8 mouse cellular contexts compared by ENCODE assay signal in the genomic region with DNA sequence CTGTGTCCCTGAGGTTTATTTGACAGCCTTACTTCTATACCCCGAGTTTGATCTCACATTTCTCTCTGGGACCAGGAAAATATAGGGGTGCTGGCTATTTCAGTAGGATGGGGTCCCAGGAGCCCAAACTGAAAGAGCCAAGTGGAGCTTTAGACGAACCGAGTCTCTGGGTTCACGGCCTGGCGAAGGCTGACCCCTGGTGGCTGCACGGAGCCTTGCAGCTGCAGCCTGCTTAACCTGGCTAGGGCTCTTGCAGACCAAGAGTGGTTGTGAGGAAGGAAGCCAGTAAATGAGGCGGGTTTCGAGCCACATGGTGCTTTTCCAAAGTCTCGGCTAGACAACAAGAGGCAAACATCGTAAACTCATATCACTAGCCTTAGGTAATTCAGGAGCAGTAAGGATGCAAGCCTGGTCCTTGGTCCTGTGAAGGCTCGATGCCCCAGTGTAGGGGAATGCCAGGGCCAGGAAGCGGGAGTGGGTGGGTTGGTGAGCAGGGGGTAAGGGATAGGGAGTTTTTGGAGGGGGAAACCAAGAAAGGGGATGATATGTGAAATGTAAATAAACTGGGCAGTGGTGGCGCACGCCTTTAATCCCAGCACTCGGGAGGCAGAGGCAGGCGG. TPM values are rescaled to one million over a fixed set of nuclear protein-coding genes. Genes with fewer than 3 reads are reported as not detected.
DNase-seq lines count a peak whose midpoint lies in the region; ATAC-seq and TF ChIP-seq lines count a peak whose summit lies in the region.

No protein-coding gene starts in this region.

- no peaks in the 10 kb centered on the region for H3K27me3 ChIP-seq in neural tube, embryonic 15.5 days (replicated peaks)
- H3K27me3 ChIP-seq in limb, embryonic 10.5 days (ENCODE audit: low read depth, poor library complexity, severe bottlenecking) = no peaks in the 10 kb centered on the region
- H3K27me3 ChIP-seq in midbrain, embryonic 14.5 days (ENCODE audit: control insufficient read depth, insufficient read depth, low read length) = no peaks in the 10 kb centered on the region
- no peaks in the 10 kb centered on the region for H3K27me3 ChIP-seq in spleen, adult 2 months (ENCODE audit: control insufficient read depth, insufficient read depth, low read length)

- H3K4me3 ChIP-seq in neural tube, embryonic 15.5 days (replicated peaks) = no peak overlapping the region
- H3K4me3 ChIP-seq in cortical plate, adult 2 months (ENCODE audit: insufficient read depth, low read length) = no peak overlapping the region
- H3K4me3 ChIP-seq in limb, embryonic 10.5 days = no peak overlapping the region
- no peak overlapping the region for H3K4me3 ChIP-seq in midbrain, embryonic 14.5 days (replicated peaks; ENCODE audit: low read depth, low read length)
- H3K4me3 ChIP-seq in spleen, adult 2 months (ENCODE audit: extremely low read depth, insufficient read depth, insufficient read length) = no peak overlapping the region

- no peaks in the 10 kb centered on the region for H3K36me3 ChIP-seq in neural tube, embryonic 15.5 days
- no peaks in the 10 kb centered on the region for H3K36me3 ChIP-seq in limb, embryonic 10.5 days
- H3K36me3 ChIP-seq in midbrain, embryonic 14.5 days (ENCODE audit: control insufficient read depth, insufficient read depth, low read length) = no peaks in the 10 kb centered on the region
- no peaks in the 10 kb centered on the region for H3K36me3 ChIP-seq in spleen, adult 2 months (ENCODE audit: control insufficient read depth, insufficient read depth, low read length)

- DNase-seq in neural tube, embryonic 10.5 days (ENCODE audit: extremely low spot score, low spot score) = peak; percentile 82
- DNase-seq in gastrocnemius, postnatal 10 days = peak; percentile 81
- peak; percentile 57 to 86 for DNase-seq in kidney, adult 8-10 months
- peak; percentile 87 for DNase-seq in limb, embryonic 10.5 days (ENCODE audit: low spot score)
- peak; percentile 90 for DNase-seq in midbrain, embryonic 14.5 days
- DNase-seq in spleen, adult 2 months (ENCODE audit: low read depth in 1 of 2, low spot score in 2 of 2) = peak; percentile 22 to 72

- no peaks in the 10 kb centered on the region for H3K4me1 ChIP-seq in neural tube, embryonic 15.5 days
- H3K4me1 ChIP-seq in cortical plate, adult 2 months (ENCODE audit: control insufficient read depth, insufficient read depth, low read length) = no peaks in the 10 kb centered on the region
- no peaks in the 10 kb centered on the region for H3K4me1 ChIP-seq in limb, embryonic 10.5 days
- H3K4me1 ChIP-seq in midbrain, embryonic 14.5 days (ENCODE audit: control insufficient read depth, insufficient read depth, low read length) = no peaks in the 10 kb centered on the region
- H3K4me1 ChIP-seq in spleen, adult 2 months (ENCODE audit: control insufficient read depth, insufficient read depth, insufficient read length) = no peaks in the 10 kb centered on the region; the same call in 1 of the 2 replicates

- no peak overlapping the region for H3K4me2 ChIP-seq in neural tube, embryonic 15.5 days
- H3K4me2 ChIP-seq in midbrain, embryonic 14.5 days (ENCODE audit: low read length) = no peak overlapping the region

- no peak for ATAC-seq in neural tube, embryonic 15.5 days (ENCODE audit: low FRiP score)
- peak; percentile 58; the same call in 1 of the 2 replicates for ATAC-seq in midbrain, embryonic 14.5 days (ENCODE audit: low FRiP score, low TSS enrichment)

- TF ChIP-seq CTCF in cortical plate, adult 2 months (IDR thresholded peaks at IDR 0.05; ENCODE audit: extremely low read depth, insufficient read depth, low read length) = peak; percentile 97
- TF ChIP-seq CTCF in spleen, adult 2 months (IDR thresholded peaks at IDR 0.05; ENCODE audit: extremely low read depth, insufficient read depth, insufficient read length, insufficient replicate concordance) = peak; percentile 99

- 43% methylated on average over 16 of the region's 16 CpGs for WGBS in neural tube, embryonic 15.5 days
- 47% methylated on average over 16 of the region's 16 CpGs for WGBS in limb, embryonic 10.5 days
- WGBS in midbrain, embryonic 14.5 days = 45% methylated on average over 16 of the region's 16 CpGs
- 35% methylated on average over 16 of the region's 16 CpGs for WGBS in spleen, adult 2 months

- H3K27ac ChIP-seq in neural tube, embryonic 15.5 days (replicated peaks) = no peak overlapping the region
- H3K27ac ChIP-seq in cortical plate, adult 2 months (ENCODE audit: insufficient read depth, low read length) = no peak overlapping the region
- no peak overlapping the region for H3K27ac ChIP-seq in limb, embryonic 10.5 days
- no peak overlapping the region for H3K27ac ChIP-seq in midbrain, embryonic 14.5 days (replicated peaks; ENCODE audit: low read depth, low read length)
- no peak overlapping the region for H3K27ac ChIP-seq in spleen, adult 2 months (ENCODE audit: insufficient read depth, low read length)

- no peak for TF ChIP-seq POLR2A in cortical plate, adult 2 months (IDR thresholded peaks at IDR 0.05; ENCODE audit: extremely low read depth, insufficient read depth, low read length)
- TF ChIP-seq POLR2A in spleen, adult 2 months (IDR thresholded peaks at IDR 0.05; ENCODE audit: low read depth, low read length) = no peak

- H3K9me3 ChIP-seq in neural tube, embryonic 15.5 days (replicated peaks) = no peaks in the 10 kb centered on the region
- no peaks in the 10 kb centered on the region for H3K9me3 ChIP-seq in limb, embryonic 10.5 days (replicated peaks)
- H3K9me3 ChIP-seq in midbrain, embryonic 14.5 days (ENCODE audit: control insufficient read depth, low read length) = no peaks in the 10 kb centered on the region

- H3K9ac ChIP-seq in neural tube, embryonic 15.5 days (replicated peaks) = no peak overlapping the region
- no peak overlapping the region for H3K9ac ChIP-seq in midbrain, embryonic 14.5 days (replicated peaks; ENCODE audit: low read length)

RNA-seq across cellular contexts. Expression of a gene that starts 25.8 kb away (rescaled TPM):
- 25.2 and 32.9 TPM in 2 replicates for polyA plus RNA-seq in neural tube, embryonic 15.5 days (2015; fragmentation: Nextera tagmentation; extraction: Ambion mirVana)
- polyA plus RNA-seq in cortical plate, adult 2 months (2012; rRNA removed) = 7.4 and 7.5 TPM in 2 replicates
- 1 to 10 TPM; 7.6 to 8.4 TPM for total RNA-seq in gastrocnemius, postnatal 10 days (2021)
- polyA plus RNA-seq in limb, embryonic 10.5 days (2016; fragmentation: Nextera tagmentation; extraction: Ambion mirVana) = 93.6 and 104 TPM in 2 replicates
- polyA plus RNA-seq in midbrain, embryonic 14.5 days (2014; fragmentation: Nextera tagmentation; extraction: Ambion mirVana) = 25.0 and 35.8 TPM in 2 replicates
- polyA plus RNA-seq in spleen, adult 2 months (2012; rRNA removed) = 2.8 and 3.3 TPM in 2 replicates

RNA-seq across cellular contexts. Expression of a gene that starts 28.3 kb away (rescaled TPM):
- not detected in 2 replicates for polyA plus RNA-seq in neural tube, embryonic 15.5 days (2015; fragmentation: Nextera tagmentation; extraction: Ambion mirVana)
- not detected in 2 replicates for polyA plus RNA-seq in cortical plate, adult 2 months (2012; rRNA removed)
- total RNA-seq in gastrocnemius, postnatal 10 days (2021) = not detected
- polyA plus RNA-seq in limb, embryonic 10.5 days (2016; fragmentation: Nextera tagmentation; extraction: Ambion mirVana) = not detected in 2 replicates
- not detected in 2 replicates for polyA plus RNA-seq in midbrain, embryonic 14.5 days (2014; fragmentation: Nextera tagmentation; extraction: Ambion mirVana)
- polyA plus RNA-seq in spleen, adult 2 months (2012; rRNA removed) = not detected in 2 replicates
